Mouse (Mus musculus) adrenal gland (tissue): ENCODE measurements around the gene Shkbp1.

Experiments
- intact Hi-C: fragments of 180-260 bp; cut with DNase I; formaldehyde crosslinking; loops from one replicate; pipeline ENCODE4 v1.15.1; 2025

The Shkbp1 gene

GRCm38 (mm10) chr7:27334405-27334911 lies 21.4 kb downstream of the Shkbp1 start:
- intact Hi-C loops: loop anchor here (5.0 to 10.0 kb wide), 3 partner anchors 37 to 340 kb away; partner anchors contain the start of genes Hipk4 and Map3k10

- intact Hi-C loops: loop anchor here (5.0 to 10.0 kb wide), 3 partner anchors 36 to 341 kb away; partner anchors contain the start of genes Hipk4 and Map3k10
These were observed 22.4 kb downstream of the Shkbp1 start for GRCm38 (mm10) chr7:27333316-27333941.

DNA sequence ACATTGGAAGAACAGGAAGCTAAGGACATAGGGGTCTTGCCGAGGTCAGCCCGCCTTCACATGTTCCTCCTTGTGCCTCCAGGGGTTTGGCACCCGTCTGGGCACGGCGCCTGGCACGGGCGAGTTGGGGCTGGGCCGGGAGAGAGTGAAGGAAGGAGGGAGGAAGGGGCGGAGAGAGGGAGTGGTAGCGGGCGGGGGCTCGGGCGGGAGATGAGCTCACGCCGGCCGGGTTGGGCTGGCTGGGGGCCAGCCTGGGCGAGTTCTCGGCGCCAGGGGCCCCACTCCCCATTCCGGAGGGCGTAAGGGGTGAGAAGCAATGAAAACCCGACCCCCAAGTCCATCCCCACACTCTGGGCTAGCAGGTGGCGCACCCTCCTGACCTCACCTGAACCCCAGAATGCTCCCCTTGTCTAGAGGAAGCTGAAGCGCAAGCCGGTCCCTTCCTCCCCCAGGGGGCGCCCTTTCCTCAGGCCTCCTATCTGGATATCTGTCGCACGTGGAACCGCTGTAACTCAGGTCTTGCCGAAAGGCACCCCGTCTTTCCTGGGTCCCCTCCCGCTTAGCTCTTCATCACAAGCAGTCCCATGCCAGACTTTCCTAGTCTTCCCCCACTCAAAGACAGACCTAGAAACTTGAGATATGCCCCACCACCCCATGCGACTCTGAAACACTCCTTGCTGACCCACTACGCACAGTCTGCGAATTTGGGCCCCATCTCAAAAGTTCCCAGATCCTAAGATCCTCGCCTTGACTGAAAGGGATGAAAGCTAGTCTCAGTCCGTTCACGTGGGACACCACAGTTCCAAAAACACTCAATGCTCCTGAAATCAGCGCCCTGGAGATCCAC lies 23.2 kb downstream of the Shkbp1 start:
- intact Hi-C loops: loop anchor here (5.0 to 10.0 kb wide), 3 partner anchors 35 to 342 kb away; partner anchors contain the start of genes Hipk4 and Map3k10

DNA sequence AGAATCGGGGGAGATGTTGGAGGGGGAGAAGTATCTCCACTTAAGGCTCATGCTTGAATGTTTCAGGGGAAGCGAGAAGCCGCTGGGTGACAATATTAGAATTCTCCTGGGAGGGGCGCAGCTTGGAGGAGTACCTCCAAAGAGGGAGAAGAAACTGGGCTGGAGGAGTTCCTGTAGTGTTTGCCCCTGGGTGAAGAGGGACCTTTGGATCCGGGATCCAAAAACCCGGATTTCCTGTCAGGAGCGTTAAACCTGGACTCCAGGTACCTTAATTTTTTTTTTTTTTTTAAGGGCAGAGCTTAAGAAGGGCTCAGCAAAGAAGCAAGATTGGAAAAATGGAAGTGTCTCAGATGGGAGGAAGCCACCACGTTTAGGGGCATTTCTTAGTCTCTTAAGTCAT lies 24.0 kb downstream of the Shkbp1 start:
- intact Hi-C loops: loop anchor here (5.0 to 10.0 kb wide), 3 partner anchors 35 to 343 kb away; partner anchors contain the start of genes Hipk4 and Map3k10

DNA sequence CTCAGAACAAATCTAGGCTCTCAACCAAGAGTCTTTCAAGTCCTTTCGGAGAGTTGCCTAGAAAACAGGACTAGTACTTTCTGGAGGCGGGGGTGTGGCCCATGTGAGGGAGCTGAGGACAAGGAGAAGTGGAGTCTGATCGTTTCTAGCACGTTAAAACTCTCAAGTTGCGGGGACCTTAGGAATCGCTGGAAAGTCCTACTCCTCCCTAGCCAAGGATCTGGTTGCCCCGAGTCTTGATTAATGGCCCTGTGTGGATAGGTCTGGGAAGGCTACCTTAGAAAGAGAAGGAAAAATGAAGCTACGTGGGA lies 24.3 kb downstream of the Shkbp1 start:
- intact Hi-C loops: loop anchor here (5.0 to 10.0 kb wide), 3 partner anchors 34 to 343 kb away; partner anchors contain the start of genes Hipk4 and Map3k10

GRCm38 (mm10) chr7:27330709-27331540 lies 24.9 kb downstream of the Shkbp1 start:
- intact Hi-C loops: loop anchor here (5.0 to 10.0 kb wide), 3 partner anchors 34 to 344 kb away; partner anchors contain the start of genes Hipk4 and Map3k10

DNA sequence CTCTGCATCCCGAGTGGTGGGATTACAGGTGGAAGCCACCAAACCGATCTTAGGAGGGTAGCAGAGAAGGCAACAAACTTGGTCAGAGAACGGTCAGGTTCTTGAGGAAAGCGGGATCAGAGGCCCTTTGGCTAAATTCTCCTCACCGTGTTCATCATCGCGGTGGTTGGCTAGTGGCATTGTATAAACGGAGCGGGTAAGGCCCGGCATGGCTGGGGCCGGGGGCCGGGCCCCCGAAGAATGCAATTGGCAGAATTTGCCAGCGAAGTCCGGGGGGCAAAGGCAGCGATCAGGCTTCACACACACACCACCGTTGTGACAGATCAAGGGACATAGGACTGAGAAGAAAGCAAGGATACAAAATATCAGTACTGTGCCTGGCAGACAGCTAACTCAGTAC lies 25.8 kb downstream of the Shkbp1 start:
- intact Hi-C loops: loop anchor here (5.0 to 10.0 kb wide), 3 partner anchors 33 to 345 kb away; partner anchors contain the start of genes Hipk4 and Map3k10

DNA sequence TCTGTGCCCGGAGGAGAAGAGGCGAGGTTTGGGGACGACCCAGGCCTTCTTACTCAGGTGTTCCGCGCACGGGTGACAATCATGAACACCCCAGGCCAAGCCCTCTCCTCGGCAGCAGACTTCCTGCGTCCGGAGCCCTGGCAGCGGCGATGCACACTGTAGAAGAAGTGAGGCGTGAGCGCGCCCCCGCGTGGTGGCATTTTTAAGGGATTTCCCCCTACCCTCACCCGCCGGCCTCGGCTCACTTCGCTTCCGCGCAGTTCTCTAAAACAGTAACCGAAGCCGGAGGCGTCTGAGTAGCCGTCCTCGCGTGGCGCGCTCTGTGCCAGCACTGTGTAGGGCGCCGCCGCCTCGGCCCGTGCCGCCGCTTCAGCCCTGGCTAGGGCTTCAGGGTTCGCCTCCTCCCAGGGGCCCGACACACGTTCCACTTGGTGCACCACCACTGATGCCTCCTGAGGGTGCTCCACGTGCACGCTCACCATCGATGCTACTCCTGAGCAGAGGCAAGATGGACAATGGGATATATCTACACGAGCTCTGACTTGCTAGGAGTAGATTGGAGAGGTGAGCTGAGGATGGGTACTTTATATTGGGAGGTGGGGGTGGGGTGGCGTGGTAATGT lies 26.4 kb downstream of the Shkbp1 start:
- intact Hi-C loops: no loop called here

DNA sequence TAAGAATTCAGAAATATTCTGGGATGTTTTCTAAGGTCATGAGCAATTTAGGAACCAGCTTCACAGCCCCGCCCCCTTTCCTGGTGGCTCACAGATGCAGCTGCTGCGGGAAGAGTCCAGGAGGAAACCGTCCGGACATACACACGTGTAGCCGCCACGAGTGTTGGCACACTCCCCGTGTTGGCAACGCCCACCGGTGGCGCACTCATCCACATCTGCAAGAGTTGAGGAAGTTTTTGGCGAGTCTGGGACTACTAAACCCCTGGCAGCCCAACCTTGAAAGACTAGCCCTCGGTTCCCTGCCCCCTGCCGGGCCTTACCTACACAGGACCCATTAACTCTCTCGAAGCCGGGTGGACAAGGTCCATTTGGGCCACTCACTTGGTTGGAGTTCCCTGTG lies 27.2 kb downstream of the Shkbp1 start:
- intact Hi-C loops: no loop called here

DNA sequence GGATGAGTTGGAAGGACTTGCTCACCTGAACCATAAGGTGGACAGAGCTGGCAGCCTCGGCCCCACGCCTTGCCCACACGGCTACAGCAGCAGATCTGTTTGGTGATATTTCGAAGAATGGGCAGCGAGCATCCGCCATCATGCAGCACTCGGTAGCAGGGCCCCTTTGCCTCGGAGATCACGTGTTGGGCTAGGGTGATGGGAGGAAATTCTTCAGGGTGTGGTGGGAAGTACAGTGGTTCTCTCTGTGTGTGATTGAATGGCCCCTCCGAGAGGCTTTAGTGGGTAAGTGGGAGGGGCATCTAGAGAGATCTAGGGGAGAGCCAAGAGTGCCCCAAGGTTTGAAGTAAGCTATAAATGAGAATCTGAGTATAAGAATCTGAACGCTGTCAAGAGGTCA lies 27.7 kb downstream of the Shkbp1 start:
- intact Hi-C loops: no loop called here

- intact Hi-C loops: no loop called here
These were observed 28.3 kb downstream of the Shkbp1 start for GRCm38 (mm10) chr7:27327500-27327899.

GRCm38 (mm10) chr7:27326101-27326880 lies 29.5 kb downstream of the Shkbp1 start:
- intact Hi-C loops: no loop called here

GRCm38 (mm10) chr7:27325697-27326096 lies 30.1 kb downstream of the Shkbp1 start:
- intact Hi-C loops: no loop called here

DNA sequence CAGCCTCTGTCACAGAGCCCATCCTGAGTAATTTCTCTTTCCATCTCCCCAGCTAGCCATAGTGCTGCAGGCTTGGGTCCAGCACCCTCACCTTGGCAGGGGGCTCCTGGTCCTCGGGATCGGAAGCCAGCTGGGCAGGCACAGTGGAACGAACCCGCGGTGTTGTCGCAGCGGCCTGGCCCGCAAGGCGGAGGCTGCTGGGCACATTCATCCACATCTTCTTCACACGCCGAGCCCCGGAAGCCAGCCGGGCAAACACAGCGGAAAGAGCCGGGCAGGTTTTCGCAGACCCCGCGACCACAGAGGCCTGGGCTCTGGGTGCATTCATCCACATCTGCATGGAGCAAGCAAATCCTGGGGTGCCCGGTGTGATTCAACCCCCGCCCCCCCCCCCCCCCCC lies 30.9 kb downstream of the Shkbp1 start:
- intact Hi-C loops: no loop called here

- intact Hi-C loops: no loop called here
These were observed 31.7 kb downstream of the Shkbp1 start for GRCm38 (mm10) chr7:27324161-27324560.

DNA sequence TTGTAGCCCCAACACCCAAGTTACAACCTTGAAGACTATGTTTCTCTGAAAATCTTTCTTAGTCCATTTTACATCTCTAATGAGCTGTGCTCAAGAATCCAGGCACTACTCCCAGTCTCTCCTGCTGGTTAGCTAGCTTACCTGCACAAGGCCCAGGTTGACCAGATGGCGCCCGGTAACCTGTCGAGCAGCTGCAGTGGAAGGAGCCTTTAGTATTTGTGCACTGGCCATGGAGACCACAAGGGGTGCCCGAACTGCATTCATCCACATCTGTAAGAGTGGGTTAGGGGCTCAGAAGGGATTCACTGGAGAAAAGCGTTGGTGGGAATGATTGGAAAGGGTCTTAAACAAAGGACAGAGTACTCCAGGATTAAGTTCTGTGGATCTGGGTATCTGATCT lies 32.8 kb downstream of the Shkbp1 start:
- intact Hi-C loops: no loop called here

DNA sequence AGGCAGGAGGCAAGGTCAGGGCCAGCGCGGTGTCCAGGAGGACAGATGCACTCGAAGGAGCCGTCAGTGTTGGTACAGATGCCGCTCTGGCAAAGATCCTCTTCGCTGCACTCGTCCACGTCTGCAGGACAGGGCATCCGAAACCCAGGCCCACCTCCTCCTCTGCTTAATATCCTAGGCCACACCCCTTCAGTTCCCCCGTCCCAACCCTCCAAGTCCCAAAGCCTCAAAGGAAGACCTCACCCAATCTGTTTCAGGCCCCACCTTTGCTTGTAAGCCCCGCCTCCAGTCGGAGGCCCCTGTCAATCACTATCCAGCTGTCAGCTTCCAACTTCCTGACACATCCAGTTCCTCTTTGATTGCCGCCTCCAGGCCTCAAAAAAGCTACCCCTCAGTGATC lies 33.5 kb downstream of the Shkbp1 start:
- intact Hi-C loops: no loop called here

DNA sequence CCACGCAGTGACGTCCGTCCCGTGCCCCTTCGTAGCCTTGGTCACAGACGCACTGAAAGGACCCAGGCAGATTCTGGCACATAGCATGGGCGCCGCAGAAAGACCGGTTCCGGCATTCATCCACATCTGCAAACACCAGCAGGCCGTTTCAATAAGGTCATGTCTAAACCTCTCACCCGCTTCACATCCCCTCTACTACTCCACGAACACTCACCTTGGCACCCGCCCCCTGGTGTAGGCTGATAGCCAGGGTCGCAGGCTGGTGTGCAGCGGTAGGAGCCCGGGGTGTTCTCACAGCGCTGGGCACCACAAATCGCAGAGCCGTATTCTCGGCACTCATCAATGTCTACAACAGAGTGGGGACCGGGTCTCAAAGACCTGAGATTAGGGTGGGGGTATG lies 36.4 kb downstream of the Shkbp1 start:
- intact Hi-C loops: no loop called here

DNA sequence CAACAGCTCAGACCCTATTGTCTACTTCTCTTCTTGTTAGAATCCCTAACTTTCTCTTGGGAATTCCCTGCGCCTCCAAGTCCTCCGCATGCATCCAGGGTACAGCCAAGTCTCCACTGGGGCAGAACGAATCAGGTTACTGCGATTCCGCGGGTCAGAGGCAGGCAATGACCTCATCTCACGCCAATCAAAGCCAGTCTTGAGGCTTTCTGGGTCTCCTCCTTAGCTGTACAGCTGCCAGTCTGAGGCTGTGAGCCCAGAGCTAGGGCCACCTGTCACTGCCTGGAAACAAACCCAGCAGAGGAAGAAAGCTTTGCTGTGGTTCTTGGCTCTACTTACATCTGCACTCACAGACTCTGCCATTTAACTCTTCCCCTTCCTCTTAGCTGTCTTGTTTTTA lies 39.9 kb downstream of the Shkbp1 start:
- intact Hi-C loops: no loop called here

GRCm38 (mm10) chr7:27314393-27314792 lies 41.4 kb downstream of the Shkbp1 start:
- intact Hi-C loops: no loop called here
